Mouse (Mus musculus) E14TG2a.4 (cell line): Measurements from ENCODE around the gene 4931414P19Rik.

Experiments used
- H3K27me3 ChIP-seq: 2 replicates; pipeline ENCODE4 v1.6.1; 2014; ENCODE audit warnings: low read length, control low read depth; ENCODE audit not compliant: insufficient read depth
- H3K36me3 ChIP-seq: 2 replicates; pipeline ENCODE4 v1.6.1; 2014; ENCODE audit warnings: low read length, control low read depth; ENCODE audit not compliant: insufficient read depth
- H3K4me1 ChIP-seq: replicated peaks from 2 replicates; pipeline ENCODE4 v1.6.1; 2014; ENCODE audit warnings: low read depth, low read length, control low read depth
- H3K4me3 ChIP-seq: replicated peaks from 2 replicates; pipeline ENCODE4 v1.5.1; 2014; ENCODE audit warnings: mild to moderate bottlenecking, low read length
- H3K9me3 ChIP-seq: 2 replicates; pipeline ENCODE4 v1.6.1; 2014; ENCODE audit warnings: low read length, control low read depth
- CTCF ChIP-seq: conservative IDR thresholded peaks from 2 replicates; pipeline ENCODE4 v1.5.1; 2014; ENCODE audit warnings: low read length
- NANOG ChIP-seq: IDR thresholded peaks from 2 replicates; pipeline ENCODE4 v1.6.1; 2014; ENCODE audit warnings: borderline replicate concordance, low read length, mixed read lengths
- POU5F1 ChIP-seq: IDR thresholded peaks from 2 replicates; pipeline ENCODE4 v1.6.1; 2014; ENCODE audit warnings: low read length, borderline replicate concordance

Gene 4931414P19Rik

GRCm38 (mm10) chr14:54605752-54606321 lies at the start of gene 4931414P19Rik:
Gene 4931414P19Rik (minus strand): TSS chr14:54605993.
- Histone ChIP-seq H3K4me1 (peaks cover 52% of the 10 kb centered on the region), H3K9me3 (no peaks in the 10 kb centered on the region), H3K4me3 (peak within 1 kb of the TSS; percentile 60), H3K27me3 (no peaks in the 10 kb centered on the region), H3K36me3 (peaks cover 9% of the 10 kb centered on the region)
- no peak for TF ChIP-seq NANOG
- TF ChIP-seq CTCF = no peak
- no peak for TF ChIP-seq POU5F1

- TF ChIP-seq POU5F1 (no peak), NANOG (no peak), CTCF (no peak)
- Histone ChIP-seq H3K4me3 (peak overlapping the region; percentile 93), H3K9me3 (no peaks in the 10 kb centered on the region), H3K4me1 (peaks cover 58% of the 10 kb centered on the region), H3K27me3 (no peaks in the 10 kb centered on the region), H3K36me3 (peaks cover 75% of the 10 kb centered on the region)
These were observed 47.7 kb upstream of the 4931414P19Rik start for GRCm38 (mm10) chr14:54653496-54653895.

GRCm38 (mm10) chr14:54652787-54653186 lies 47.0 kb upstream of the 4931414P19Rik start:
- Histone ChIP-seq H3K4me3 (peak overlapping the region; percentile 93), H3K36me3 (peaks cover 75% of the 10 kb centered on the region), H3K27me3 (no peaks in the 10 kb centered on the region), H3K4me1 (peaks cover 65% of the 10 kb centered on the region), H3K9me3 (no peaks in the 10 kb centered on the region)
- TF ChIP-seq POU5F1 (no peak), NANOG (no peak), CTCF (no peak)

GRCm38 (mm10) chr14:54651556-54651955 lies 45.8 kb upstream of the 4931414P19Rik start:
- TF ChIP-seq NANOG = no peak
- no peak for TF ChIP-seq POU5F1
- TF ChIP-seq CTCF = no peak
- Histone ChIP-seq H3K4me1 (peaks cover 72% of the 10 kb centered on the region), H3K4me3 (peak overlapping the region; percentile 93), H3K9me3 (no peaks in the 10 kb centered on the region), H3K27me3 (no peaks in the 10 kb centered on the region), H3K36me3 (peaks cover 77% of the 10 kb centered on the region)

- Histone ChIP-seq H3K4me1 (peaks cover 78% of the 10 kb centered on the region), H3K36me3 (peaks cover 77% of the 10 kb centered on the region), H3K4me3 (0 out of 2 replicates have a peak overlapping the region, but pooled peaks have one; percentile 17), H3K27me3 (no peaks in the 10 kb centered on the region), H3K9me3 (no peaks in the 10 kb centered on the region)
- TF ChIP-seq POU5F1 (no peak), CTCF (peak; percentile 95)
These were observed 45.0 kb upstream of the 4931414P19Rik start for GRCm38 (mm10) chr14:54650621-54651454.

GRCm38 (mm10) chr14:54647900-54648299 lies 42.1 kb upstream of the 4931414P19Rik start:
- H3K36me3 ChIP-seq = peaks cover 97% of the 10 kb centered on the region
- H3K27me3 ChIP-seq = no peaks in the 10 kb centered on the region
- TF ChIP-seq POU5F1 (no peak), CTCF (no peak), NANOG (no peak)
- H3K4me1 ChIP-seq = peaks cover 92% of the 10 kb centered on the region
- no peak overlapping the region for H3K4me3 ChIP-seq
- H3K9me3 ChIP-seq = no peaks in the 10 kb centered on the region

GRCm38 (mm10) chr14:54646898-54647636 lies 41.3 kb upstream of the 4931414P19Rik start:
- H3K27me3 ChIP-seq = no peaks in the 10 kb centered on the region
- H3K36me3 ChIP-seq = peaks cover 98% of the 10 kb centered on the region
- no peak overlapping the region for H3K4me3 ChIP-seq
- no peaks in the 10 kb centered on the region for H3K9me3 ChIP-seq
- no peak for TF ChIP-seq NANOG
- peak; percentile 29; the same call in 1 of the 2 replicates for TF ChIP-seq CTCF
- peaks cover 92% of the 10 kb centered on the region for H3K4me1 ChIP-seq

GRCm38 (mm10) chr14:54646455-54646854 lies 40.7 kb upstream of the 4931414P19Rik start:
- Histone ChIP-seq H3K4me3 (no peak overlapping the region), H3K9me3 (no peaks in the 10 kb centered on the region), H3K27me3 (no peaks in the 10 kb centered on the region), H3K36me3 (peaks cover 94% of the 10 kb centered on the region), H3K4me1 (peaks cover 89% of the 10 kb centered on the region)
- TF ChIP-seq POU5F1 = no peak
